Mouse (Mus musculus): ENCODE results near the gene Tekt5.

DNA sequence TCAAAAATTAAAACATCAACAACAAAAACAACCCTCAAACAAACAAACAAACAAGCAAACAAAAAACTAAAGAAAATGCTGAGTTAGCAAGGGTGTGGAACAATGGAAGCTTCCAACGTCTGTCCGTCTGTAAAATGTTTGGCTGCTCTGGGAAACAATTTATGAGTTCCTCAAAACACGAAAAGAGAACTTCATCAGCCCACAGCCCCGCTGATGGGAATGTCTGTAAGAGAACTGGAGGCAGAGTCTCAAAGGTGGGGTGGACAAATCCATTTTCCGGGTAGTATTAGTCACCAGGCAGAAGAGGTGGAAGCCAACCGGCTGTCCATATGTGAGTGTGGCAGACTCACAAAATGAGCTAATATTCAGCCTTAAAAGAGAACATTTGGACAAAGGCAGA lies 46.0 kb upstream of the Tekt5 start:
- TF ChIP-seq CTCF (IDR thresholded peaks at IDR 0.05; ENCODE audit: borderline replicate concordance, extremely low read depth, insufficient read depth, insufficient read length) (no peak), POLR2A (IDR thresholded peaks at IDR 0.05; ENCODE audit: borderline replicate concordance, extremely low read depth, insufficient read depth, insufficient read length, poor library complexity, severe bottlenecking) (no peak)
